Mouse (Mus musculus) liver, postnatal 0 days (tissue): Measurements from ENCODE around the gene Wfdc3.

Experiments
- CTCF ChIP-seq: sonication (generic); IDR thresholded peaks from 2 replicates; pipeline ENCODE4 v1.5.1; 2016; ENCODE audit warnings: antibody characterized with exemption, low read depth
- EP300 ChIP-seq: IDR thresholded peaks from 2 replicates; pipeline ENCODE4 v1.6.1; 2016; ENCODE audit warnings: antibody characterized with exemption, low read depth, mild to moderate bottlenecking

GRCm38 (mm10) chr2:164748991-164749390 lies 3.3 kb upstream of the Wfdc3 start:
- TF ChIP-seq CTCF (no peak), EP300 (no peak)
